Mouse (Mus musculus): ENCODE measurements around the gene Hs3st1.
A peak's percentile ranks its signal among the peaks of the same experiment; 100 is the strongest.
"Not testable (repeated sequence)": the region's sequence is repeated elsewhere in the genome, so short reads cannot be mapped to it uniquely, and the experiment has no call there.

Hs3st1 gene

DNA sequence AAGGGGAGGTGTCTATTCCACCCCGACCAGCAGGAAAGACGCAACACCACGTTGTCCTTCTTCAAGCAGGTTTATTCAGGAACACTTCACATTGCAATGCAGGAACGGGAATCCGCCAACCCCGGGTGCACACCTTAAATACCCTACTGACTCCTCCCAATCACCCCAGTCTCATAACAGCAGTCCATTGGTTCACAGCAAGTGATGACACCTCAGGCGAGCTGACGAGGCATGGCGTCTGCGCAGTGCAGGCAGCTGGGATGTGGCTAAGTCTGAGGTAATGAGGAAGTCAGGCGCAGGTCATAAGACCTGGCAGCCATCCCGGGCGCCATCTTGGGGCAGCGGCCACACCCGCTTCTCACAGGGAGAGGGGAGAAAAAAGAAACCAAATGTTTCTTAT is at the start of gene Hs3st1:
TSS of gene Hs3st1 (minus strand) at position 101 of the 400 bp plus-strand sequence.
- DNase-seq (ENCODE audit: low spot score in 2 of 2) = not testable (repeated sequence)

DNA sequence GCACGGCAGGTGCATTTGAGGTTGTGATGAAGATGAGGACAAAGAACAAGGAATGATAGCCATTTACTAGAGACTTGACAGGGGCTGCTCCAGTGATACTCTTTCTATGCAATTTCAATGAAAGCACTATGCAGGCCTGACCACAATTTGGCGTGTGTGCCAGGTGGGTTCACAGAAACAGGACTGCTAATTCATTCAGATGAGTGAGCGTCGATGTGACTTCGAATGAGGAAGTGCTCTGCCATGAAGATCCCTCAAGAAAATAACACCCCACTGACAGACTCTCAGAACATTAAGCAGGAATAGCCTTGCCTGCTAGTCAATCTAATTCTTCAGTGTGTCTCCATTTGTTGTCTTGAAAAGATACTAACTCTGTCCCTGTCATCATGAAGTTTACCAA is 49.4 kb upstream of the Hs3st1 start:
- DNase-seq (ENCODE audit: low spot score in 2 of 2) = no peak

DNA sequence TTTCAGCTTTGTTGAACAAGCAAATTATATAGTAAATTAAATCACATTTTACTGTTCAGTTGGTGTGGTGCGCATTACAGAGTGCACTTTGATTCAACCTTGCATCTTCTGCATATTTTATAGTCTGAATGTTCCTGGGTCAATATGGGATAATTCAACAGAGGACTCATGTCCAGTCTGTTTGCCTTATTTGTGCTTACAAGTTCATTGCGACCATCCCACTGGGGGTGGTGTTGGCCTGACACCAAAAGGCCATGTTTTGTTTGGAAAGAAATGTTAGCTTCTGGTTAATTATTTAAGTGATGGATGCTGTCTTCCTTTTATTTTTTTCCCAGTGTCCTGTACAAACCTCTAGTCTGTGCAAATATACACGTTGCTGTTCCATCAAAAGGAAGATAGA is 48.7 kb upstream of the Hs3st1 start:
- no peak for DNase-seq (ENCODE audit: low spot score in 2 of 2)

DNA sequence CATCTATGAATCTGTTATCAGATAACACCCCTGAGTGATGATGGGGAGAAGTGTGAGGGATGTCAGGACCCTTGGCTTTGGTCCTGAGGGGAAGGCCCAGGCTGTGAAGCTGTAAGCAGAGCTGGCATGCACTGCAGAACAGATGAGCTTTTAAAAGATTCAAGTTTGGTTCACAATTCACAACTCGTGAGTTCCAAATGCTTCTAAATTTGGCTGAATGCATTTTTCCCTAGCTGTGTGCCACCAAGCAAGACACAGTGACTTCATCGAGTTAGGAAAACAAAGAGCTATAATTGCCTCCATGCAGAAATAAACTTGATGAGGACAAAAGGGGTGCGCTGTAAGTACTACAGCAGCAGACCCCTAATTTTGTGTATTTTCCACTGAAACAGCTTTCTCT is 48.2 kb upstream of the Hs3st1 start:
- peak; percentile 43 to 72 for DNase-seq (ENCODE audit: low spot score in 2 of 2)

DNA sequence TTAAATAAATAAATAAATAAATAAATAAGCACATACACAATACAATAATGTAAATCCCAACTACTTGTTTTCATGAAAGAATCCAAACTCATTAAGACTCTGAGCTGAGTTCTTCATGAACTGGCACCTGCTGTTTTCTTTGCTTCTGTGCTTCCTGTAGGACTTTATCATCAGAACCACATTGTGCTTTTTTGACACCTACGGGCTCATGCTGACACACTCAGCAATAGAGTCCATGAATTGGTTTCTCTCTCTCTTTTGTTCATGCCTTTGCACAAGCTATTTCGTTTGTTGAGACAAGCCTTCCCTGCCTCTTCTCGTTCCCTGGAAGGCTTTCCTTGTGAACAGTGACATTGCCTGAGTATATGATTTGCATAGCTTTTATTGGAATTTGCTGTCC is 46.8 kb upstream of the Hs3st1 start:
- DNase-seq (ENCODE audit: low spot score in 2 of 2) = no peak

DNA sequence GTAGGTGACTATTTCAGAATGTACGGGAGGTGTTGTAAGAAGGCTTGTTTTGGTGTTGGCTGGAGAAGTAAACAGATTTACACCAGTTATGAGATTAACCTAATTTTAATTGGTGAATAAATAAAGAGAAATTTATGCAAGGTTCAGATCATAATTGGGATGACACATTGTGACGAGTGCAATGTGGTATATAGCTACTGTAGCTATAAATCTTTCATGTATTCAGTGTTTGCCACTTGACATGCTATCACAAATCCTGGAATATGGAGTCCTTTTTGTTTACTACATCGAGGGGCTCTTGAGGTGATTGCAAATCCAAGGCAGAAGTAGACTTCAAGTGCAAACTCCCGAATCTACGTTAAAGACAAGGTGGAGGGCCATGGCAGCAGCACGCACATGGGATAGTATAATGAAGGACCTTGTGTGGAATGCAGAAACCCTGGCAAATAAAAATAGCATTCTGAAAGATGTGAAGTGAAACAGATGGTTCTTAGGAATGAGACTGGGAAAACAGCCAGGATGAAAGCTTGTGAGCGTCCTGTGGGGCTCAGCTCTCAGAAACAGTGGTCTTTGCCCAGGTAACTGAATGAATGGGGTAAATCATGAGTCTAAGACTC is 21.9 kb upstream of the Hs3st1 start:
- DNase-seq (ENCODE audit: low spot score in 2 of 2) = no peak

DNA sequence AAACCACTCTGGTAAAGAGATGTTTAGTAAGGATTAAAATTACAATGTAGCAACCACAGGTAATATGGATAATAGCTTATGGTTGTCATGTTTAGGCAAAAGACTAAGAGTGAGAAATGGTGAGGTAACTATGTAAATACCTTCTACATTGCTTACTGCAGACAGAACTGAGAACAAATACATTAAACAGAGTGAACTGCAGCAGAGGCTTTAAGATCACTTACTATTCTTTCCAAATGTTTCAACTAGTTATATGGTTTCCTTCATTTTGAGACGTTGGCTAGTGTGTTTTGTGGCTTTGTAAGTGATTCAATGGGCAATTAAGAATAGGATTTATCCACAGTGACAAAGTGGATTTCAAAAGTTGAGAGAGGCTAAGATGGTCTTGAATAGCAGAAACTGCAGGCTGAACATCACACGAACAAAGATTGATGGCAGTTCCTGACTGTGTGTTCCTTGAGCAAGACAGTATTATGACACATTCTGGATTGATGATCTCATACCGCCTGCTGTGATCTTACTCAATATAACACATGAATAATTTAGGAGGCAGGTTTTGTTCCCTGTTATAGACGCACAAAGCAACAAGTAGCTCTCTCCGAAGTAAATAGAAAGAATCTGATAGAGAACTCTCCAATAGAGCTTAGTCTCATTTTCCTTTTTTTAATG is 16.5 kb upstream of the Hs3st1 start:
- DNase-seq (ENCODE audit: low spot score in 2 of 2) = no peak

DNA sequence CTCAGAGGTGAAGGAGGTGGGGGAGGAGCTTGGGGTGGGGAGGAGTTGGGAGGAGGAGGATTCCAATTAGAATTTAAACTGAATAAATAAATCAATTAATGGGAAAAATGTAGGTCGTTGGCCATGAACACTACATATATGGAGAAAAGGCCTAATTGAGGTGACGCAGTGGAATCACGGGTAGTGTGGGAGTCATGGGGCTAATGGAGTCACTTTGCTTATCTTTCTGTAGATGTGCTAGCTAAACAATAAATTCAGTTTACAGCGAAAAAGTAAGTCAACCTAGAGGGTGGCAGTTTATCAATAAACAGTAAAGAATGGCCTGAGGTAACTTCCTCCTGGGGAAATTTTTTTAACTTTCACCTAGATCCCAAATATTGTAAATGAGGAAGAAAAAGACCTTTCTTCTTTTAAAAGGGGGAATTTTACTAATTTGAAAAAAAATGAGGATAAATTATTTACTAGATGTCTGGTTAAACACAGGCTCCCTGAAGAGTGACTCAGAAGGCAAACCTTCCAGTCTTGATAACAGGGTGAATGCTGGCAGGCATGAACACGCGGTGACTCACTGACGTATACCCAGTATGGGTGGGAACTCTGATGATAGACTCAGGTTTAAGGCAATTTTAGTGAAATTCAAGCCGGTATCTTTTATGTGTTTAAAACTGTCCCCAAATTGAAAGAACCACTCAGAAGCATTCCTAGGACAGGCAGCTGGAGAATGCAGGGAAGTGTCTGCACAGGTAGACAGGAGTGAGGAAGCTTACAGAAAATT is 6.6 kb upstream of the Hs3st1 start:
- DNase-seq (ENCODE audit: low spot score in 2 of 2) = no peak

DNA sequence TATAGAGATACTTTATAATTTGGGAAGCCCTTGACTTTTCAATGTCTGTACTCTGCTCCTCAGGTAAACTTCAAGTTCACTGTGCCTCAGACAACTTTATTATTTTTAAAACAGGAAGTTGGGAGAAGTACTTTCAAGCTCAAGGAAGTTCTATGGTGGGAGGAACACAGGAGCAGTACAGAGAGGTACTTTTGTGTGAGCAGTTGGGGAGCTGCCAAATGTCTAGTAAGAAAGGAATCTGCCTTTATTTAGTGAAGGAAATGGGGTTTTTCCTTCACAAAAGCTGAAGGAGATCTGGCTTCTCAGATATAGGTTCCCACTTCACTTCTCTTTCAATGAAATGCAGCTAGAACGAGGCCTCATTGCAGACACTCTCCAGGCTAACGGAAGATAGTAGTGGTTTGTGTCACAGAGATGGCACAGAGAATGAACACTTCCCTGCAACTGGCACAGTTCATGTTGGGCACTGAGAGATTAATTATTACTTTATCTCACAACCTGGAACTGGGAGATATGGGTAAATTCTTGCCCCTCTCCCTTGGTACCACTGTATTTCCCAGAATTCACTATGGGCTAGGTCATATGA is 3.7 kb upstream of the Hs3st1 start:
- no peak for DNase-seq (ENCODE audit: low spot score in 2 of 2)

DNA sequence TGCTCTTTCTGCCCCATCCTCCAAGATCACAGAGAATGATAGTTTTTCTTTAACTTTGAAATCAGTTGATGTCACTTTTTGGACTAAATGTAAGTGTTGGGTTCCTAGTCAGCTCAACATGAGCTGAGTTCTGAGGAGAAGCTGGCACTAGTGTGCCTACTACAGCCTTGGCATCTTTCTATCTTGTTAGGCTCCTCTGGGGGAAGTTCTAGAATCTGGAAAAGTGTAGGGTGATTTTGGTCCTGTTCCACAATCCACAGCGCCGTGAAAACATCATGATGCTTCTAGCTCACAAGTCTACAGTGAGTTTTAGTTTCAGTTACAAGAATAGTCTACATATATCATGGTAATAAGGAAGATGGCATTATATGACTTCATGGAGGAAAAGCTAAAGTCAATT is 18.4 kb downstream of the Hs3st1 start:
- no peak for DNase-seq (ENCODE audit: low spot score in 2 of 2)

DNA sequence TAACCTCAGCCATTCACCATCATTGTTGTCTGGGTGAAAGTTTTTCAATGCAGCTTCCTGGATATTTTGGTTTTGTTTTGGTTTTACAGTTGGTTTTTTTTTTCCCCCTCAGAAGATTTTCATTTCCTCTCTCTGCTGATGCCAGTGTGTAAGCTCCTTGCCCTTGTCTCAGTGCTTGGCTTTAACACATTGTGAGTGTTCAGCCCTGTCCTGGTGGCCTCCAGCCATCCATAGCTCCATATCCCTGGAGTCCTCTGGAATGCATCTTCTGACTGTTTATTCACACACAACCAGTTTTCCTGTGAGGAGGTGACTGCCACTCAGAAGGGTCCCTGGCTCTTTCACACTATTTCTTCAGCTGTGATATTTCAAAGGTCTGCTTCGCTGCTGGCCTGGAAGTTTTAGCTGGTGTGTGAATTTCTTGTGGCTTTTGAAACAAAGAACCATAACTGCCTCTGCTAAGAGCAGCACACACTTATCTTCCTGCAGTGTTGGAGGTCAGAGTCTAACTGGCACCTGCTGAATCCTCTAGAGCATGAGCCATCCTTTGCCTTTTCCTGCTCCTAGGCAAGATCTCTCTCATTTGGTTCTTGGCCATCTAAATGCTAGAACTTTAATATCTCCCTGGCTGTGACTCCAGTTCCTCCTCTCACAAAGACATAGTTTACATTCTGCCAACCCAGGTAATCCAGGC is 21.4 kb downstream of the Hs3st1 start:
- DNase-seq (ENCODE audit: low spot score in 2 of 2) = no peak

DNA sequence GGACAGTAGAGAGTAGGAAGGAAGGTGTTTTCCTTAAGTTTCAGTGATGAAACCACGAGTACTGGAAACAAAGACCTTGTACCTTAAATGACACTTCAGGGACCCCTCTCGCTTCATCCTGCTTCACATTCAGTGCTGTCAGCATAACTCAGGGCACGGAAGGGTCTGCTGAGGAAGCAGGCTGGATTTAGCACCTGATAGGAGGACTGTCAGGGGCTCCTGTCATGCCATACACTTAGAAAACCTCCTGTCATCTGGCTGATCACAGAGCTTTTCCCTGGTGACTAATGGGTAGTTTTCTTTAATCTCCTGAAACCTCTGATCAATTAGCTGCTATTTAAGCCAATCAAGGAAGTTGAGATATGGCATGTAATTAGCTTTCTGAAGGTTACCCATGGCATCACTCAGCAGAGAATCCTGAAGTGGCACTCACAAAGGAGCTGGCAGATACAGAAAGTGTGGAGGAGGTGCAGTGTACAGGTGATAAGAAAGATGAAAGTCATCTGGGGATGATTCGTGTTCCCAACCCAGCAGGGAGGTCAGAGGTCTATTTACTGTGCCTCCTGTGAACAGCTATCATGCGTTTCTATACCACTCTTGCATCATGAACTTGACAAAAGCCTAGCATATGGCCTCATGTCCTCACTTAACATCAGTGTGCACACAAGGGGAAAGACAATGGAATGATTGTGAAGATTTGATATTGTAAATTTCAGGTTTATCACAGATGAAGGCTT is 22.1 kb downstream of the Hs3st1 start:
- no peak for DNase-seq (ENCODE audit: low spot score in 2 of 2)

DNA sequence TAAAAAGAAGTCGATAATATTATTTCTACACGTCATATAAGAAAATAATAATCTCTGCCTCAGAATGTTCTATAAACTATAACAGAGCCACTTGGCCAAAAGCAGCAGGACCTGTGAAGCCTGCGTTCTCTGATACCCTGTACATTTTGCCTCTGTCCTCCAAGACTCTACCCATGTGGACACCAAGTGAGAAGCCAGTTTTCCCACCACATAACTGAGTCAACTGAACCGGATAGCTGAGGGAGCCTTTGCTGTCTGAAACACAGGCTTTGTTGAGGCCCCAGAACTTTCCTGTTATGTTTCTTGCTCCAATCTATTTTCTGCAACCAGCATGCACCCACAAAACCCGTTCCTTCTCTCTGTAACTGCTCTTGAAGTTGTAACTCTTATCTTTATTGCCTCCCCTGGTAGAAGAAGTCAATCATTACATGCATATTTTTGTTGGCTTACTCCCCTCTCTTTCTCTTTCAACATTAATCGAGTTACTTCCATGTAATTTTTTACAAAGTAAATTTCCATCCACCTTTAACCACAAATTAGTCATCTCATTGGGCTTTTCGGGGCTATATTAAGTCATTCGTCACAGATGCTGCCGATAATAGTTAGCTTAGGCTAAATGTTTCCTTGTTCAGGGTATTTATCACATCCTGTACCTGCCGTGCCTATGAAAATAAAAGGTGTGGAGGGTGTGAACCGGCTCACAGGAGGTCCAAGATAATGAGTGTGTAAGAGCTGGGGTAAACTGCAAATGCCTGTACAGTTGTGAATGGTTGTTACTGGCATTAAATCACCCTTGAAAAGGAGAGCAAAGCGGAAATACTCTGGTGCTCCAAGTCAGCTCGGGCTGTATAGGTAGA is 39.4 kb downstream of the Hs3st1 start:
- no peak for DNase-seq (ENCODE audit: low spot score in 2 of 2)

DNA sequence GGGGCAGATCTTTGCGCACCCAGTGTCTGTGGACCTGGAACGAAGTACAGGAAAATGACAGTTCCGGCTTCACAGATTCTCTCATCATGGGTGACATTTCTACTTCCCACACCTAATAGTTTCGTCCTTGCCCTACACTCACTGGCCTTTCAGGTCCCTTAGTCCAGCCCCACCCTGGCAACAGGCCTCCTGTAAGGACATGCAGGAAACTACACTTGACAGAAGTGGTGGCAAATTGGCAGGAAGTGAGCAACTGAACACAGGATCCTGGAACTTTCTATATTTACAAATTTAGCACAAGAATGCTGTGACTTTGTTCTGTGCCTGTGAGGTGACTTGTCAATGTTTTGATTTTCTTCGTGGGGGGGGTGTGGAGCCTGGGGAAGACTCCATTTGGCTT is 40.1 kb downstream of the Hs3st1 start:
- no peak for DNase-seq (ENCODE audit: low spot score in 2 of 2)

DNA sequence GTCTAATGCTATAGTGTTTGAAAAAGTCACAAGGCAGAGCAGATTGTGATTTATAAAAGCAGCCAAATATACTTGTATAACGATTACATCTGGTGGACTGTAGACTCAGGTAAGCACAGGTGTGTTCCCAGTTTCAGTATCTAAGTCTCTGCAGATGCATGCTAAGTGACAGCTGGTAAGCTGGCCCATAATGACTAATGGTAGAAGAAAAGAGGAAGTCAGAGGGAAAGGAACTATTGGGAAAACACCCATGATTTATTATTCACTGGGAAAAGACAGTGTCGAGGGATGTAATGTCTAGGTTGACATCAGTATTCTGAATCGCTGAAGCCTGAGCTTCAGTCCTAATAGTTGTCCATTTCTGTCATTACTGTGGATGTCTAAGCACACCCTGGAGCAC is 49.7 kb downstream of the Hs3st1 start:
- no peak for DNase-seq (ENCODE audit: low spot score in 2 of 2)

DNA sequence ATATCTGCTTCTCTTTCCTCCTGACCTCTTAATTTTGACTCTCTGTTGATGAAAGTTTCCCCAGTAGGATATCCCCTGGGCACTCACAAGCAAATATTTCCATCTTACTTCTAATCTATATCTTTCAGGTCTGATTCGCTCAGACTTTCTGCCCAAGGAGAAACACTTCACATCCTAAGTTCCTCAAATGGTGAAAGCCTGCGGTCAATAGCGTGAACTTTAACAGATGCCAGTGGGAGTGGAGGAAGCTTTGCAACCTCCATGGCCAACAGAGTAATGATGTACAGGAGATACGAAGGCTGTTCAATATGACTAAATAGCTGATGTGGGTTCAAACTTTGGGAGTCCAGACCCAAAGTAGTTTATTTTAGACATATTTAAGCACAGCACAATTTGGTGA is 94.4 kb downstream of the Hs3st1 start:
- no peak for DNase-seq (ENCODE audit: low spot score in 2 of 2)

DNA sequence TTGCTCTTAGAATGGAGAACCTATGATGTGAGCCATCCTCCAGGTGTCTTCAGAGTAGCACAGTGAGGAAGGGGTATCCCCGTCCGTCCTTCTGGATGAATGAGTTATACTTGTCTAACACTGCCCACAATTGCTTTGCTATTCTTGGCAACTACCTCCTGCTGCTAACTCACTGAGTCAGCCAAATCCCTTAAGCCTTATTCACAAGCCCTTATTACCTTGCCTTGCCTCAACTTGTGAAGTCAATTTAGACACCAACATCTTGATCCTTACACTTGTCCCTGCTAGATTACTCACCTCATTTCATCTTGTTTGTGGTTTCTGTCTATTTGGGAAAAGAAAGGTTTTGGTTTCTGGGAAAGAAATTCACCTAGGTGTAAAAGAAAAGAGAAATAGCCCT is 95.9 kb downstream of the Hs3st1 start:
- no peak for DNase-seq (ENCODE audit: low spot score in 2 of 2)

DNA sequence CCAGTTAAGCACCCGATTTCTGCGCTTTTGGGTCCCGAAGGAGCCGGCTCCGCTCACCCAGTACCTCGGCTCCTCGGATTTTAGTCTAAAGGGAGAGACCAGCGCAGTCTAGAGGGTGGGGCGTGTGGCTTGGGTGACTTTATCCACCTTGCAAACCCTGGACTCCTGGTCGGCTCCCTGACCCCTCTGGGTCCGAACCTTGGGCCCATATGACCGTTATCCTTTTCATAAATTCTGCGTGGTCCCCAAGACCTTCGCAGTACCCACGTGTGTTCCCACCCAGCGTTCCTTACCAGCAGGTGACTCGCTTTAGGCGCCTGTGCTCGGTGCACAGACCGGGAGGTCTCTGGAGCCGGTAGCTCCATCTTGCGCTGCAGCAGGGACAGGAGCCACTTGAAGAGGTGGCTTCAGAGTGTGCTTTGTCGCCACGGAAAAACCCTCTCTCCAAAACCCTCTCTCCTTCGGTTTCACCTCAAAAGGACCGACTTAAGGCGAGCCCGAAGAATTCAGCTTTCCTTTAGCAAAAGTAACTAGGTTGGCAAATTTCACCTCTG is 110.4 kb downstream of the Hs3st1 start:
- peak in 1 of 2 experiments; percentile 35 for DNase-seq (ENCODE audit: low spot score in 2 of 2)

DNA sequence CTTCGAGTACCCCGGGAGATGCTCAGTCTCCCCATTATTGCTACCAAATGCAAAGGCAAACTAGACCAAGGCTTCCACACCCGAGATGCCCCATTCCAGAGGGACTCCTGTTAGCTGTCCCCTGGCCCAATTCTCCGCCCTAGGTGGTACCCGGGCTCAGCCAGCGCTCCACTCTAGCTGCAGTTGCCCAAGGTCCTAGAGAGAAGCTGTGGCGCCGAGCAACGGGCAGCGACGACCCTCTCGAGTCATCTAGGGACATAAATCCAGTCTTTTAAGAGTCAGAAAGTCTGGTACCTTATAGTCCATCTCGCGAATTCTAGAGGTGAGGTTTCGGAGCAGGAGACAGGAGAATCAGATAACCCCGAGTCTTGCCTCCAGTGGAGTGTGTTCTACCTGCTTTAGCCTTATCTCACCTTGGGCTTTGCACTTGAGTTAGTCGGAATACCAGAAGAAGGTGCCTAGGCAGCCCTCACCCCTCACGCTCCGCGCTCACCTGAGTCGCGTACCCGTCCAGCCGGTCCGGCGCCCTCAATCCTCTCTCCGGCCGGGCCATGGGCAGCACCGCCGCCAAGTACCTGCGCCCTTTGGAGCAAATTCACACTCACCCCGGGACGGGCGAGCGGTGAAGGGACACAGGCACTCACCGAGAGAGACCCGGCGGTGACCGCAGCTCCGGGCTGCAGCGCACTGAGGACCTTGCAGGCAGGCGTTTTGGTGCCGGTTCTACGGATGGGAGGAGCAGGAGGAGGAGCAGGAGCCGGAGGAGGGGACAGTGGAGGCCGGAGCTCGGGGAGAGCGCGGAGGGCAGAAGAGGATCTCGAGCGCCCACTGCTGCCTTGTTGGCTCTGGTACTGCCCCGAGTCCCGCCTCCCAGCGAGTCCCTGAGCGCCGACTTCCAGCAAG is 111.1 kb downstream of the Hs3st1 start:
- DNase-seq (ENCODE audit: low spot score in 2 of 2) = peak; percentile 77 to 93

Measured in left cerebral cortex, adult 9 months (tissue).